Mouse (Mus musculus) stomach, embryonic 14.5 days (tissue): Measurements from ENCODE around the gene Dip2b. TPM values are rescaled to one million over a fixed set of nuclear protein-coding genes. Genes with fewer than 3 reads are reported as not detected.

Experiments used
- polyA plus RNA-seq: library from polyadenylated mRNA; unstranded; fragments of >200 nt; fragmentation: Nextera tagmentation; extraction: Ambion mirVana; gene quantifications from 2 replicates; pipeline ENCODE4 v1.2.1, GENCODE M21; 2014

Gene Dip2b
- polyA plus RNA-seq, 1 experiment from 2014 or later: 18.2 TPM

Other genes with a start within 250 kb of the Dip2b start
- 69.4 and 78.0 TPM in 2 replicates for gene Lima1, start 163.2 kb upstream of the Dip2b start, polyA plus RNA-seq
- not detected in 2 replicates for gene Fam186a, start 71.6 kb upstream of the Dip2b start, polyA plus RNA-seq
- 44.8 and 47.7 TPM in 2 replicates for gene Larp4, start 68.6 kb upstream of the Dip2b start, polyA plus RNA-seq
- gene Atf1, start 189.2 kb downstream of the Dip2b start, polyA plus RNA-seq: 52.6 and 53.1 TPM in 2 replicates
- 0.17 and 0.25 TPM in 2 replicates for gene Tmprss12, start 242.2 kb downstream of the Dip2b start, polyA plus RNA-seq